Mouse (Mus musculus) midbrain, embryonic 13.5 days (tissue): ENCODE measurements at regions not wholly inside any gene's neighbourhood (a gene's known extent, or its start where the extent isn't known, plus 50 kb on each side); places are given as distances from the start of the nearest gene placed in this dataset.

ENCODE experiments used
- ATAC-seq: fragments of 200-750 bp; cut with Nextera tagmentation; 2 replicates; pipeline ENCODE4 v1.8.0; 2017; ENCODE audit warnings: mild to moderate bottlenecking, moderate TSS enrichment, moderate library complexity
- H3K27ac ChIP-seq: fragments of 300-500 bp; sonication (generic); 2 replicates; pipeline ENCODE4 v1.5.1; 2015; ENCODE audit warnings: inconsistent platforms, mild to moderate bottlenecking, moderate library complexity
- H3K27me3 ChIP-seq: fragments of 300-500 bp; sonication (generic); 2 replicates; pipeline ENCODE4 v1.6.1; 2015; ENCODE audit warnings: mild to moderate bottlenecking, inconsistent platforms
- H3K36me3 ChIP-seq: fragments of 300-500 bp; sonication (generic); 2 replicates; pipeline ENCODE4 v1.6.1; 2015; ENCODE audit warnings: mild to moderate bottlenecking, inconsistent platforms
- H3K4me1 ChIP-seq: fragments of 300-500 bp; sonication (generic); replicated peaks from 2 replicates; pipeline ENCODE4 v1.6.1; 2015; ENCODE audit warnings: inconsistent platforms
- H3K4me2 ChIP-seq: fragments of 300-500 bp; sonication (generic); replicated peaks from 2 replicates; pipeline ENCODE4 v1.6.1; 2015; ENCODE audit warnings: moderate library complexity, mild to moderate bottlenecking, inconsistent platforms
- H3K4me3 ChIP-seq: fragments of 300-500 bp; sonication (generic); replicated peaks from 2 replicates; pipeline ENCODE4 v1.5.1; 2015; ENCODE audit warnings: mild to moderate bottlenecking, inconsistent platforms
- H3K9ac ChIP-seq: fragments of 300-500 bp; sonication (generic); replicated peaks from 2 replicates; pipeline ENCODE4 v1.6.1; 2015; ENCODE audit warnings: mild to moderate bottlenecking, inconsistent platforms
- H3K9me3 ChIP-seq: fragments of 300-500 bp; sonication (generic); 2 replicates; pipeline ENCODE4 v1.6.1; 2016; ENCODE audit warnings: mild to moderate bottlenecking, inconsistent platforms
- WGBS: fragments of 180-500 bp; shearing (Covaris S2); methylation state at CpG from one replicate; pipeline ENCODE4 v1.1.7; 2015; 5-methylcytosine and 5-hydroxymethylcytosine counted together

DNA sequence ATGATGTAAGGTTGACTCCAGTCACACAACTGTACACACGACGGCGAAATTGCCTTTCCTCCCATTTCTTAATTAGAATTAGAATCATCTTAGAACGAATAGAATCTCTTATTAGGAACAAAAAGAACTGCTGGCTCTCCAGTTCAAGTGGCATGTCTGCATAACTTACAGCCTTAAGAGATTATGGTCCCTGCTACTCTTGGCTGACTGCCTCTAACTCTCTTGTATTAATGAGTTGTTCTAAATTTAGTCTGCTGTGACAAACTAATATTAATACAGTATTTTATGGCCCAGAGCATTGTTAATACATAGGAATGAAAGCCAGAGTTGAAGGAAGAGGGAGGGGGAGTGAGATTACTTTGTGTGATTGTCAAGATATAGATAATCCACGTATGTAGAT is 100.4 kb downstream of the Zfp326 start:
- no peak overlapping the region for H3K27ac ChIP-seq
- H3K4me1 ChIP-seq, result peaks cover 34% of the 10 kb centered on the region
- WGBS, result 60% methylated on average over 5 of the region's 5 CpGs
- H3K9ac ChIP-seq, result no peak overlapping the region
- H3K4me3 ChIP-seq, result no peak overlapping the region
- no peaks in the 10 kb centered on the region for H3K9me3 ChIP-seq
- no peaks in the 10 kb centered on the region for H3K36me3 ChIP-seq
- no peak overlapping the region for H3K4me2 ChIP-seq
- H3K27me3 ChIP-seq, result no peaks in the 10 kb centered on the region
- no peak for ATAC-seq

DNA sequence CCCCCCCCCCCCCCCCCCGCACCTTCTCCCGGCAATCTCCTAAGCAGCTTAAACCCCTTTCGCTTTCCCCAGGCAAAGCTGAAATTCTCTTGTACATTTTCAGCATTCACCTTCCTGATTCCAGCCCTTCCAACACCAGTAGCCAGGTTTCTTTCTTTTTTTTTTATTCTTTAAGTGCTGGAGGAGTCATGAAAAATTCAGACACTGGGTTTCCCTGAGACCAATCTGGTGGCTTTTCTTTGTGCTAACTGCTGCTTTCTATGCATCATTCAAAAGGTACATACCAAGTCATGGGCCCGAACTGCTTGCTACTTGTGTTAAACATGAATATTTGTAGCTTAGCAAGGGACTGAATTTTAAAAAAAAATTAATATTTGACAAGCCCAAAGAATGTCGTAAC is 99.7 kb downstream of the Zfp326 start:
- WGBS, result 31% methylated on average over 5 of the region's 5 CpGs
- Histone ChIP-seq H3K9me3 (no peaks in the 10 kb centered on the region), H3K4me3 (peak overlapping the region; percentile 22), H3K4me1 (peaks cover 34% of the 10 kb centered on the region), H3K9ac (no peak overlapping the region), H3K27me3 (no peaks in the 10 kb centered on the region), H3K36me3 (no peaks in the 10 kb centered on the region), H3K27ac (peak overlapping the region; percentile 70; the same call in 1 of the 2 replicates), H3K4me2 (peak overlapping the region; percentile 52)
- ATAC-seq, result no peak

DNA sequence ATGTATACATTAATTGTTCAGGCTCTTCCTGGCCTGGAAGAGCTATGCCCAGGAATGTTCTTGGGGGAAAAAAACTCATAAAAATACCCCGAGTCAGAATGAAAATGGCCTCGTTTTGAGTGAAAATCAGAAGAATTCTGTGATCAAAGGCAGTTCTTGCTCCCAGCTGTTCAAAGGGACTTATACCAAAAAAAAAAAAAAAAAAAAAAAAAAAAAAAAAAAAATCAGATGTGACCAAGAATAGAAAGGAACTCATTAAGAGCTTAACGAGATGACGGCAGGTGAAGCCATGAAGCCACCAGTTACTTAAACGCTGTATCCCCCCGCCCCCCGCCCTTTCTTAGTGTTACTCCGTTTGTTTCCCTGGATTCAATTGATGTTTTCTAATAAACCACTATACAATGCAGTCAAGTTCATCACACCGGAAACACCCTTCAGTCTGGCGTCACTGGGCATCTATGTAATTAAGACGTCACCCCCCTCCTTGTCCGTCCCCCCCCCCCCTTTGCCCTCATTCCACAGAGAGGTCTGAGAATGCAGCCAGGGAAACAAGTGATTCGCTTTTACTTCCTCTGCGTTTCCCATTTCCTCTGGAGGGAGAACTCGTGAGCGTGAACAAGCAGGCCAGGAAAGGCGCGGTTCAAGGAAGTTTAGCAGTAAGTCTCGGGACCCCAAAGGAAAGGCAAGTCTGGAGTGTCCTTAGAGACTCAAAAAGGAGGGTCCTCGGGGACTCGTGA is 99.1 kb downstream of the Zfp326 start:
- H3K36me3 ChIP-seq, result no peaks in the 10 kb centered on the region
- H3K27ac ChIP-seq, result peak overlapping the region; percentile 72
- no peak overlapping the region for H3K9ac ChIP-seq
- peak overlapping the region; percentile 52 for H3K4me2 ChIP-seq
- peak; percentile 57 for ATAC-seq
- WGBS, result 17% methylated on average over 21 of the region's 21 CpGs
- H3K27me3 ChIP-seq, result no peaks in the 10 kb centered on the region
- H3K9me3 ChIP-seq, result no peaks in the 10 kb centered on the region
- peak overlapping the region; percentile 22 for H3K4me3 ChIP-seq
- H3K4me1 ChIP-seq, result peaks cover 34% of the 10 kb centered on the region

DNA sequence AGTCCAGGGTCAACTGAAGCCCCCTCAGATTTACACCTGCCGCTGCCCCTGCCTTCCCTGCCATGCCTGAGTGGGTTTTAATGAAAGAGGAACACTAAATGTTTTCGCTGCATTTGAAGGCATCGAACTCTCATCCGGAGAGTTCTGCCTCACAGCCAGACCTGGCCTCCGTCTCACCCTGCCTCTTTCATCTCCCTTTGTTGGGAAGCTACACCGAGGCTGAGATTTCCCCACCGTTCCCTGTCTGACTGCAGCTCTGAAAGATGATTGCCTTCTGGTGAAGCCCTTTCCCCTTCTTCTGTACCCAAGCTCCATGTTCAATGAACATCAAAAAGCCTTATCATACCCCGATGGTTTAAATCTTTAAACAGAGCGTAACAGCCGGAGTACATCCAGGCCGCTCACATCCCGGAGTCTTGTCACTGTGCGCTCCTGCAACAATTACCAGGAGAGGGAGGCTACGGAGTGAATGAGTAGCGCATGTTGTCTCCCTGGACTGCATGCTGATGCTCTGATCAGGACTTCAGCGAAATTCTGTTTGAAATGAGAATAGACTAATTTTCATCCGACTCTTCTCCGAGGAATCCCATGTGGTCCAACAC is 98.3 kb downstream of the Zfp326 start:
- no peaks in the 10 kb centered on the region; the same call in 1 of the 2 replicates for H3K27me3 ChIP-seq
- no peak overlapping the region for H3K4me3 ChIP-seq
- no peak overlapping the region for H3K9ac ChIP-seq
- 33% methylated on average over 18 of the region's 18 CpGs for WGBS
- peak overlapping the region; percentile 72 for H3K27ac ChIP-seq
- H3K4me1 ChIP-seq, result peaks cover 34% of the 10 kb centered on the region
- ATAC-seq, result peak; percentile 87
- no peaks in the 10 kb centered on the region for H3K36me3 ChIP-seq
- peak overlapping the region; percentile 52 for H3K4me2 ChIP-seq
- no peaks in the 10 kb centered on the region for H3K9me3 ChIP-seq
